Mouse (Mus musculus): ENCODE data around the gene Sstr3.

The Sstr3 gene

DNA sequence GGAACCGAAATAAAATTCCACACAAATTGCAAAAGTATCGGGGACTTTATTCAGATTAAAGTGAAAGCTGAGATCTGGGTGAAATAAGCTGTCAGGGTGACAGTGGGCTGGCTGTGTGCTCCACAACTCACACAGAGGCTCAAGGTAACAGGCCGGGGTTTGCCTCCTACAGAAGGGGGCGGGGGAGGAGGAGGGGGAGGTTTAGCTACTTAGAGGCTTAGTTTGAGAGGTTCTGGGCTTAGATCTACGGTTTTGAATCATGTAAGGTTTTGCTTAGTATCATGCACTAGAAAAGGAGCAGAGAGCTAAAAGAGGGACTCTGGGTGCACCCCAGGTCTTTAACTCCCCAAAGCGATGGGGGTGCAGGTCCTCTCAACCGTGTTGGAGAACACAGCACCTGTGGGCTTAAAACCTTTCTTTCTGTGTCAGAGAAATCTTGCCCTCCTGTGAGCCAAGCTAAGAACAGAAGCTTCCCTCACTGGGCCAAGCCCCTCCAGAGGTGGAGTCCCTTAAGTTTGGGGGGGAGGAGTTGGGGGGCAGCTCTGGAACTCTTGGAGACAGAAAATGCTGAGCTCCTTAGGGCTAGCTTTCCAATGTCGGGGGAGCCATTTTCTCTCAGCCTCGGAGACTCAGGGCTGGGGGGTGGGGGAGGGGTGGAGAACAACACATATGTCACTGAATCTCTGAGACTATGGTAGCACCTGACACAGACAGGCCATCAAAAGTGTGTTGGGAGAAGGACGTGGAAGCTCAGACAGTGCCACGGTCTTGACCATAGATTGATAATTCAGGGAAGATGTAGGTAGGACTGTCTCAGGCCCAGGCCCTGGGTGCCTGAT, 14.9 kb upstream of the Sstr3 start:
- peak; percentile 72 for DNase-seq (ENCODE audit: low read depth, low spot score)

DNA sequence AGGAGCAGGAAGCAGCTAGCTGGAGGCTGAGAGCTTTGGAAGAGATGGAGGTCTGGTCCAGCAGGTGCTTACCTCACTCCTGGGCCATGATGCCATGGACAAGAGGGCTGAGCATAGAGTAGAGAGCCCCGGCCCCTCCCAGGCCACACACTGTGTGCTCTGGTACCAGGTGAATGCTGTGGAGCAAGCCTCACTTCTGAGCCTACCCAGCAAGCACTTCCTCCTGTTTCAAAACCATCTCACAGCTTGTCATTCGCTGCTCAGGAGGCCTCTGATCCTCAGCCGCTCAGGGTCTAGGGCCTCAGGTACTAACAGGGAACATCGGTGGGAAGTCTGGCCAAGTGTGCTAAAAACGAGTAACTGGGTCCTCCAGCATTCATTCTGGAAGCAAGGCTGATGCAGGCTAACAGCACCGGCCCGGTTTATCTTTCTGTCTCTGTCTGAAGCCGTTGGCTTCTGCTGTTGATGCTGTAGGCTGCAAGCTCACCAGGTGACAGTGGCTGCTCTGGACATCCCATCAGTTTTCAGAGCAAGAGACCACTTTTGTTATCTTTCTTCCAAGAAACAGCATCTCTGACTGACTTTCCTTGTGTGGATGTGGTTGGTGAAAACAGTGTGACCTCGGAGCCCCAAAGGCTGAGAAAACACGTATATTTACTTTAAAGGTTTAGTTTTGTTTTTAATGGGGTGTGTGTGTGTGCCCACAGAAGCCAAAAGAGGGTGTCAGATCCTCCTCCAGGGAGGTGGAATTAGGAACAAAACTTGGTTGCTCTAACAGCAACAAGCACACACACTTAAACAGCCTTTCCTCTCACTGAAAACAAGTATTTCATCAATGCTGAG, 13.4 kb upstream of the Sstr3 start:
- DNase-seq (ENCODE audit: low read depth, low spot score), result peak; percentile 69

GRCm38 (mm10) chr15:78554545-78555313, 10.2 kb upstream of the Sstr3 start:
- DNase-seq (ENCODE audit: low read depth, low spot score), result no peak

DNA sequence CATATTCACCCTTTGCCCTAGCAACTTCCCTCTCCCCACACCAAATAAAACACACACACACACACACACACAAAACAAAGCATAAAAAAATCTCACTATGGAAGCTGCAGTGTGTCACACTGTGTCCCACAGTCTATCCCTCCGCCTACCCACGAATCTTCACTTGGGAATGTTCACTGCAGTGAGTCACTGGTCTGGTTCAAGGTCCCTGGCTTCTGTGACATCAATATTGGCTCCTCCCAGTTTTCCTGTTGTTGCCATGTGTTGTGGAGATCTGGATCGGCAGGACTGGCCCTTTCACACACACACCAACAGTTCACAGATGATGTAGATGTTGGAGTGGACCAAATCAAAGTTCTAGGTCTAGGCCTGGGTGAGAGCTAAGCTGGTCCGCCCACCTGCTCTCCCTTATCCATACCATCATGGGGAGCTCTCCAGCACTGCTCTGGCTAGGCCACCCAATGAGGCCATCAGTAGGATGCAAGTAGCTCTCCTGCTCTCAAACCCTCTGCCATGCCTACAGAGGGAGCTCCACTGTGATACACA, 4.8 kb upstream of the Sstr3 start:
- no peak for DNase-seq (ENCODE audit: low read depth, low spot score)

DNA sequence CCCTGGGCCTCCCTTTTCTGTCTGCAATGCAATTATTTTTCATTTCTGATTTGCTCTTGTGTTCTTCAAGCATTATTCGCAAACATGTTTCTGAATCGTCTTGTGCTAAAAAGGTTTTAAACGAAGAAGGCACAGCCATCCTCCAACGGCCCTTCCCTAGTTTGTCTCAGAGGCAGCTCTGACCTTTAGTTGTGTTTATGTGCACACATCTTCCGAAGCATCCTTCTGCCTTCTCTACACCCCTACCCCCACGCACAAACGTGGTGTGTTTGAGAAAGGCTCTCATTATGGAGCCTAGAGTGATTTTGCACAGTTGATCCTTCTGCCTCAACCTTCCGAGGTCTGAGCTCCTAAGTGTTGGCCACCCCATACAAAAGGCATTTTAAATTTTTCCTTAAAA, 4.2 kb upstream of the Sstr3 start:
- no peak for DNase-seq (ENCODE audit: low read depth, low spot score)

GRCm38 (mm10) chr15:78548336-78548665, 3.8 kb upstream of the Sstr3 start:
- no peak for DNase-seq (ENCODE audit: low read depth, low spot score)

DNA sequence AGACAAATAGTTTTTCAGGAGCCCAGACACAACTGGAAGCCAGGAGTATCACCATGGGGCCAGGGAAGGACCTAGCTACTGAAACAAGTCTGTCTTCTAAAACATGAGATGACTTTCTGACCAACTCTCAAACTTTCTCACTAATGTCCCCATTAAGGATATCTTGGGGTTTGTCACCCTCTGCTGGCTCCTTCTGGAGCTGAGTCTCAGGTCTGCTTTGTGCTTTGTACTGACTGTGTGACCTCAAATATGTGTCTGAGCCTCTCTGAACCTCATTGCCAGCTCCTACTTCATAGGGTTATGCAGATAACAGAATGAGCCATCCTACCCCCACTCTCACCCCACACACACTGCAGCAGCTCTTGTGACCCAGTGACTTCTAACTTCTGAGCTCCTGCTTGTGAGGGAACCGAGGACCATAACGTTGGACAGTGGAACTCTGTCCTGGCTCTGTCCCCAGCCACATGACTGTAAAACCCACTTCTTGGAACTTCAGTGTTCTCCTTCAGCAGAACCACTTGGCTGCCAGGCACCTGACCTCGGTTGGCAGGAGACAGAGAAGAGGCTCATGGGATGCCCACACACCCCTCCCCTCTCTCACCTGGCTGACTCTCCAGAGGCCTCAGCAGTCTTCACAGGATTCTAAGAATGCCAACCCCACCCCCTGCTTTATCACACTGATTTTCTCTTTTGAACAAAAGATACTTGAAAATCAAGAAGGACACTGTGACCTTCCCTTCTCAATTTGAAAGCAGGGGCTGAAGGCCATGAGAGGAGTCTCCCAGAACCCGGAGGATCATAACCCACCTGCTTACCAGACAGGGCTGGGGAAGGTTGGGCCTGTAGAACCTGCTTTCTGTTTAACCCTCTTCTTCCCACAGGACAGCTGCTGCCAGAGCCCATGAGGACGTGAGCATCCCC, 3.2 kb upstream of the Sstr3 start:
- peak; percentile 74 for DNase-seq (ENCODE audit: low read depth, low spot score)

GRCm38 (mm10) chr15:78546060-78546459, 1.6 kb upstream of the Sstr3 start:
- no peak for DNase-seq (ENCODE audit: low read depth, low spot score)

DNA sequence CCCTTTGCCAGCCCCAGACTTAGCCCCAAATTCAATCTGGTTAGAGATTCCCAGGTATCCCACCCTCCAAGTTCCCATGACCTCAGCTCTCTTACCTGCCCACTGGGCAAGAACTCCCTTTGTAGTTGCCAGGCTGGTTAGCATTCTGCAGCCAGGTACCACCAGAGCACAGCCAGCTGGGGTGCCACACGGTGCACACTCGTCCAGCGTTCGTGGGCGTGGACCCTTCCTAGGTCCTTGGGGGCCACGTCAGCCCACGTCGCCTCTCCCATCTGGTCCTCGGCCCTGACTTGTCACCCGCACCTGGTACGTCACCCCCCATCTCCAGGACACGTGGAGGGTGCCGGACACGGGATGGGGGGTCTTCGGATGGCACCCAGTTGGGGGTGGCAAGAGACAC, 444 bp downstream of the Sstr3 start:
- DNase-seq (ENCODE audit: low read depth, low spot score), result no peak

- no peak for DNase-seq (ENCODE audit: low read depth, low spot score)
Observed at GRCm38 (mm10) chr15:78542767-78543303, 1.6 kb downstream of the Sstr3 start.

GRCm38 (mm10) chr15:78542098-78542766, 2.3 kb downstream of the Sstr3 start:
- no peak for DNase-seq (ENCODE audit: low read depth, low spot score)

- DNase-seq (ENCODE audit: low read depth, low spot score), result no peak
Observed at GRCm38 (mm10) chr15:78541606-78542005, 2.9 kb downstream of the Sstr3 start.

DNA sequence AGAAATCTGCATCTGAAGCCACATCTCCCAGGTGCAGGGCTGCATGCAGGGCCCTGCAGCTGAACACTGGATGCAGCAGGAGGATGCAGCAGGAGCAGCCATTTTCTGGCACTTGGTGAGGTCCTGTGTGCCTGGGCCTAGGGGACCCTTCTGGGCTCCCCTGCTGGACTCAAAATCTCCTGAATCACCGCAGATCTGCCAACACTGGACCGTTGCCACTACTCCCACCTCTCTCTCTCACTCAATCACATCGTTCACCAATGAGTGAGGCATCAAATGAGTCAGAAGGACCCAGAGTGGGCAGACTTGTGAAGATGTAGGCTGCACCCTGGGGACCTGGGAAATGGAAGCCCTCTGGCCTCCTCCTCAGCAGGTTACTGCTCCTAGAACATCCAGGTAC, 3.4 kb downstream of the Sstr3 start:
- DNase-seq (ENCODE audit: low read depth, low spot score), result no peak

GRCm38 (mm10) chr15:78535723-78536421, 8.6 kb downstream of the Sstr3 start:
- no peak for DNase-seq (ENCODE audit: low read depth, low spot score)

GRCm38 (mm10) chr15:78533346-78533835, 11.1 kb downstream of the Sstr3 start:
- no peak for DNase-seq (ENCODE audit: low read depth, low spot score)

DNA sequence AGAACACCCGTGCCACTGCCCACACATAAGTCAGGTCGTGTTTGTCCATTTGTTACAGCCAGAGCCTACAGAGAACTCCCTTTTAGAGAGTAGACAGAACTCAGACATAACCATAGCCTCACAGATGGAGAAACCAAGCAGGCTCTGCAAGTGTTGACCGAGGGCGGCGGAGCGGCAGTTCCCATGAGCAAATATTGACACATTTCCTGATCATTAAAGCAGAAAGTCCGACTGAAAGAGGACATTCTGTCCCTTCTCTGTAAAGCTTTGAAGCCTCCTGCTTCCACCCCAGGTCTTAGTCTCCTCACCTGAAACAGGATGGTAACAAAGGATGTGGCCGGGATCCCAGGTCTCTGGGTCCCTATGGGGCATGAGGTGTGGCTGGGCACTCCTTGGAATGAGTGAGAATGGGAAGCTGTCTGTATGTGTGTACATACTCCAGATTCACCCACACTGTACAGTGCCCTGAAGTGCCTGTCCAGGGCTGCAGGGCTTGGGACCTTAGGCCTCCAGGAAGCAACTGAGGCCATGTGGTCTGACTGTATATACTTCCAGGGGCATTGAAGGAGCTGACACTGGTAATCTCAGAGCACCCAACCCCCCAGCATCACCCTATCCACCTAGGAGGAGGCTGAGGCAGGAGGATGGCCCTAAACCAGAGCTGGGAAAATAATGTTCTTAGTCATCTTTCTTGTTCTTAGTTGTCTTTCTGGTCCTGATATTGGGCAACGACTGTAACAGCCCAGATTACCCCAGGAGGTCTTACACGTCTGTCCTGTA, 11.7 kb downstream of the Sstr3 start:
- no peak for DNase-seq (ENCODE audit: low read depth, low spot score)

GRCm38 (mm10) chr15:78531901-78532469, 12.5 kb downstream of the Sstr3 start:
- DNase-seq (ENCODE audit: low read depth, low spot score), result peak; percentile 96

- DNase-seq (ENCODE audit: low read depth, low spot score), result no peak
Observed at GRCm38 (mm10) chr15:78531451-78531720, 13.1 kb downstream of the Sstr3 start.

Measured in CD4-positive helper T cell, adult 2 months (primary cell).